Mouse (Mus musculus): Measurements from ENCODE around the gene Gcnt4.

DNA sequence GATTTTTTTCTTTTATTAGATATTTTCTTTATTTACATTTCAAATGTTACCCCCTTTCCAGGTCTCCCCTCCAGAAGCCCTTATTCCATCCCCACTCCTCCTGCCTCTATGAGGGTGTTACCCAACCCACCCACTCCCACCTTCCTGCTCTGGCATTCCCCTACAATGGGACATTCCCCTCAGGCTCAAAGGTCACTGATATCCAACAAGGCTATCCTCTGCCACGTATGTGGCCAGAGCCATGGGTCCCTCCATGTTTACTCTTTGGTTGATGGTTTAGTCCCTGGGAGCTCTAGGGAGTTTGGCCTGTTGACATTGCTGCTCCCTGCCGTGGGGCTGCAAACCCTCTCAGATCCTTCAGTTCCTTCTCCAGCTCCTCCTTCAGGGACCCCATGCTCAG, 34.5 kb upstream of the Gcnt4 start:
- TF ChIP-seq CTCF (conservative IDR thresholded peaks at IDR 0.05 in 1 of 2, IDR thresholded peaks at IDR 0.05 in 1 of 2; ENCODE audit: low read depth in 2 of 2, low read length in 2 of 2) (no peak), CHD1 (IDR thresholded peaks at IDR 0.05; ENCODE audit: low read depth, low read length) (no peak), TBP (conservative IDR thresholded peaks at IDR 0.05; ENCODE audit: low read depth, low read length) (no peak), ZMIZ1 (IDR thresholded peaks at IDR 0.05; ENCODE audit: low read depth, low read length) (no peak), KAT2A (IDR thresholded peaks at IDR 0.05; ENCODE audit: insufficient replicate concordance, low read length) (no peak), RAD21 (IDR thresholded peaks at IDR 0.05; ENCODE audit: low read depth, low read length) (no peak), EP300 (IDR thresholded peaks at IDR 0.05; ENCODE audit: low read length) (no peak)

Data from CH12.LX (cell line).